Mouse (Mus musculus) neural tube, embryonic 11.5 days (tissue): ENCODE measurements at regions not wholly inside any gene's neighbourhood (a gene's known extent, or its start where the extent isn't known, plus 50 kb on each side); places are given as distances from the start of the nearest gene placed in this dataset.

Source experiments
- ATAC-seq: fragments of 200-750 bp; cut with Nextera tagmentation; 2 replicates; pipeline ENCODE4 v1.8.0; 2017; ENCODE audit warnings: moderate number of reproducible peaks, mild to moderate bottlenecking, moderate TSS enrichment, moderate library complexity; ENCODE audit not compliant: insufficient read depth, low FRiP score, low TSS enrichment
- DNase-seq: peaks from one replicate; pipeline ENCODE4 v3.0.0-alpha.2; 2015; ENCODE audit warnings: low spot score
- H3K27ac ChIP-seq: fragments of 300-500 bp; sonication (generic); 2 replicates; pipeline ENCODE4 v1.5.1; 2014; ENCODE audit warnings: low read depth, mild to moderate bottlenecking, low read length
- H3K27me3 ChIP-seq: fragments of 300-500 bp; sonication (generic); 2 replicates; pipeline ENCODE4 v1.6.1; 2014; ENCODE audit warnings: mild to moderate bottlenecking, low read length, mixed read lengths; ENCODE audit not compliant: control insufficient read depth, insufficient read depth
- H3K36me3 ChIP-seq: fragments of 300-500 bp; sonication (generic); 2 replicates; pipeline ENCODE4 v1.6.1; 2014; ENCODE audit warnings: mild to moderate bottlenecking, low read length, moderate library complexity, mixed read lengths; ENCODE audit not compliant: control insufficient read depth, insufficient read depth
- H3K4me1 ChIP-seq: fragments of 300-500 bp; sonication (generic); 2 replicates; pipeline ENCODE4 v1.6.1; 2014; ENCODE audit warnings: low read length, mixed read lengths; ENCODE audit not compliant: control insufficient read depth, insufficient read depth
- H3K4me2 ChIP-seq: fragments of 300-500 bp; sonication (generic); 2 replicates; pipeline ENCODE4 v1.6.1; 2014; ENCODE audit warnings: low read depth, mild to moderate bottlenecking, moderate library complexity
- H3K4me3 ChIP-seq: fragments of 300-500 bp; sonication (generic); 2 replicates; pipeline ENCODE4 v1.5.1; 2014; ENCODE audit warnings: low read depth, low read length
- H3K9ac ChIP-seq: fragments of 300-500 bp; sonication (generic); 2 replicates; pipeline ENCODE4 v1.6.1; 2014; ENCODE audit warnings: mild to moderate bottlenecking, low read length
- H3K9me3 ChIP-seq: fragments of 300-500 bp; sonication (generic); 2 replicates; pipeline ENCODE4 v1.6.1; 2016; ENCODE audit warnings: low read length; ENCODE audit not compliant: control insufficient read depth
- WGBS: fragments of 180-500 bp; shearing (Covaris S2); extraction: QIAGEN DNeasy Blood & Tissue Kit; methylation state at CpG from one replicate; pipeline ENCODE4 v1.1.7; 2014; 5-methylcytosine and 5-hydroxymethylcytosine counted together

- ATAC-seq: no peak
- WGBS: 85% methylated on average over 15 of the region's 15 CpGs
These were observed 85.9 kb upstream of the Sdk2 start for GRCm38 (mm10) chr11:114152716-114153115.

GRCm38 (mm10) chr11:114146334-114146733 is 79.5 kb upstream of the Sdk2 start:
- Histone ChIP-seq H3K4me1 (no peaks in the 10 kb centered on the region), H3K27ac (no peak overlapping the region), H3K27me3 (no peaks in the 10 kb centered on the region), H3K9ac (no peak overlapping the region), H3K4me3 (no peak overlapping the region), H3K36me3 (no peaks in the 10 kb centered on the region), H3K4me2 (no peak overlapping the region), H3K9me3 (no peaks in the 10 kb centered on the region)
- ATAC-seq: no peak
- 34% methylated on average over 5 of the region's 5 CpGs for WGBS
- DNase-seq: no peak

More at GRCm38 (mm10) chr11:114152716-114153115, 85.9 kb upstream of the Sdk2 start:
- H3K9me3 ChIP-seq: no peaks in the 10 kb centered on the region
- H3K27me3 ChIP-seq: no peaks in the 10 kb centered on the region
- no peaks in the 10 kb centered on the region for H3K36me3 ChIP-seq
- no peak overlapping the region for H3K4me3 ChIP-seq
- H3K4me1 ChIP-seq: no peaks in the 10 kb centered on the region
- H3K9ac ChIP-seq: no peak overlapping the region
- H3K4me2 ChIP-seq: no peak overlapping the region
- no peak overlapping the region for H3K27ac ChIP-seq
- no peak for DNase-seq

- H3K27ac ChIP-seq: no peak overlapping the region
- H3K4me1 ChIP-seq: no peaks in the 10 kb centered on the region; the same call in 1 of the 2 replicates
- H3K4me2 ChIP-seq: no peak overlapping the region
- no peaks in the 10 kb centered on the region for H3K9me3 ChIP-seq
- WGBS: 59% methylated on average over 8 of the region's 8 CpGs
- no peaks in the 10 kb centered on the region for H3K36me3 ChIP-seq
- H3K4me3 ChIP-seq: no peak overlapping the region
- no peak overlapping the region for H3K9ac ChIP-seq
- ATAC-seq: no peak
- peak; percentile 24 for DNase-seq
- no peaks in the 10 kb centered on the region for H3K27me3 ChIP-seq
These were observed 62.4 kb upstream of the Sdk2 start for GRCm38 (mm10) chr11:114129270-114129669.

GRCm38 (mm10) chr11:114128841-114129240 is 62.0 kb upstream of the Sdk2 start:
- no peak for DNase-seq
- 88% methylated on average over 8 of the region's 8 CpGs for WGBS
- no peak overlapping the region for H3K9ac ChIP-seq

GRCm38 (mm10) chr11:114127426-114127825 is 60.6 kb upstream of the Sdk2 start:
- no peak for DNase-seq

More at GRCm38 (mm10) chr11:114128841-114129240, 62.0 kb upstream of the Sdk2 start:
- H3K4me3 ChIP-seq: no peak overlapping the region
- no peaks in the 10 kb centered on the region for H3K9me3 ChIP-seq
- no peaks in the 10 kb centered on the region for H3K27me3 ChIP-seq
- H3K27ac ChIP-seq: no peak overlapping the region
- no peaks in the 10 kb centered on the region; the same call in 1 of the 2 replicates for H3K4me1 ChIP-seq
- H3K4me2 ChIP-seq: no peak overlapping the region
- no peaks in the 10 kb centered on the region for H3K36me3 ChIP-seq
- ATAC-seq: no peak

GRCm38 (mm10) chr11:114122175-114122574 is 55.3 kb upstream of the Sdk2 start:
- 75% methylated on average over 11 of the region's 13 CpGs for WGBS
- DNase-seq: no peak
- Histone ChIP-seq H3K9ac (no peak overlapping the region), H3K27me3 (no peaks in the 10 kb centered on the region), H3K4me1 (peaks cover 2% of the 10 kb centered on the region; the same call in 1 of the 2 replicates), H3K4me2 (no peak overlapping the region), H3K9me3 (no peaks in the 10 kb centered on the region), H3K36me3 (no peaks in the 10 kb centered on the region), H3K4me3 (no peak overlapping the region), H3K27ac (no peak overlapping the region)
- no peak for ATAC-seq

More at GRCm38 (mm10) chr11:114127426-114127825, 60.6 kb upstream of the Sdk2 start:
- WGBS: 39% methylated on average over 8 of the region's 8 CpGs
- Histone ChIP-seq H3K4me1 (no peaks in the 10 kb centered on the region; the same call in 1 of the 2 replicates), H3K4me3 (no peak overlapping the region), H3K27ac (no peak overlapping the region), H3K27me3 (no peaks in the 10 kb centered on the region), H3K9ac (no peak overlapping the region), H3K4me2 (no peak overlapping the region), H3K36me3 (no peaks in the 10 kb centered on the region), H3K9me3 (no peaks in the 10 kb centered on the region)
- no peak for ATAC-seq

GRCm38 (mm10) chr11:114119135-114119534 is 52.3 kb upstream of the Sdk2 start:
- no peak overlapping the region for H3K27ac ChIP-seq
- H3K9me3 ChIP-seq: no peaks in the 10 kb centered on the region
- peaks cover 2% of the 10 kb centered on the region; the same call in 1 of the 2 replicates for H3K4me1 ChIP-seq
- no peak overlapping the region for H3K4me3 ChIP-seq
- H3K36me3 ChIP-seq: no peaks in the 10 kb centered on the region
- 52% methylated on average over 9 of the region's 9 CpGs for WGBS
- no peak for DNase-seq
- no peak for ATAC-seq
- no peak overlapping the region for H3K4me2 ChIP-seq
- no peak overlapping the region for H3K9ac ChIP-seq
- H3K27me3 ChIP-seq: no peaks in the 10 kb centered on the region
